Mouse (Mus musculus) midbrain, embryonic 16.5 days (tissue): ENCODE data around the gene 9130023H24Rik. TPM values are rescaled to one million over a fixed set of nuclear protein-coding genes. Genes with fewer than 3 reads are reported as not detected.

Experiments used
- ATAC-seq: fragments of 200-750 bp; cut with Nextera tagmentation; 2 replicates; pipeline ENCODE4 v1.8.0; 2017; ENCODE audit warnings: moderate TSS enrichment
- H3K27ac ChIP-seq: fragments of 300-500 bp; sonication (generic); 2 replicates; pipeline ENCODE4 v1.5.1; 2014; ENCODE audit warnings: mild to moderate bottlenecking, low read length, mixed read lengths
- H3K27me3 ChIP-seq: fragments of 300-500 bp; sonication (generic); 2 replicates; pipeline ENCODE4 v1.6.1; 2014; ENCODE audit warnings: low read depth, low read length, mixed read lengths; ENCODE audit not compliant: control insufficient read depth, insufficient read depth
- H3K36me3 ChIP-seq: fragments of 300-500 bp; sonication (generic); 2 replicates; pipeline ENCODE4 v1.6.1; 2014; ENCODE audit warnings: mild to moderate bottlenecking, low read length, moderate library complexity, mixed read lengths; ENCODE audit not compliant: control insufficient read depth, insufficient read depth
- H3K4me1 ChIP-seq: fragments of 300-500 bp; sonication (generic); 2 replicates; pipeline ENCODE4 v1.6.1; 2014; ENCODE audit warnings: mild to moderate bottlenecking, low read length, mixed read lengths; ENCODE audit not compliant: control insufficient read depth, insufficient read depth
- H3K4me2 ChIP-seq: fragments of 300-500 bp; sonication (generic); 2 replicates; pipeline ENCODE4 v1.6.1; 2014; ENCODE audit warnings: mild to moderate bottlenecking, low read length, mixed read lengths
- H3K4me3 ChIP-seq: fragments of 300-500 bp; sonication (generic); 2 replicates; pipeline ENCODE4 v1.5.1; 2014; ENCODE audit warnings: low read depth, mild to moderate bottlenecking, low read length, moderate library complexity, mixed read lengths
- H3K9ac ChIP-seq: fragments of 300-500 bp; sonication (generic); 2 replicates; pipeline ENCODE4 v1.6.1; 2014; ENCODE audit warnings: low read depth, low read length, mixed read lengths
- H3K9me3 ChIP-seq: fragments of 300-500 bp; sonication (generic); replicated peaks from 2 replicates; pipeline ENCODE4 v1.6.1; 2014; ENCODE audit warnings: mild to moderate bottlenecking, low read length, mixed read lengths; ENCODE audit not compliant: control insufficient read depth, poor library complexity, severe bottlenecking
- WGBS: fragments of 180-500 bp; shearing (Covaris S2); extraction: QIAGEN DNeasy Blood & Tissue Kit; methylation state at CpG from one replicate; pipeline ENCODE4 v1.1.7; 2014; 5-methylcytosine and 5-hydroxymethylcytosine counted together
- polyA plus RNA-seq: library from polyadenylated mRNA; unstranded; fragments of >200 nt; fragmentation: Nextera tagmentation; extraction: Ambion mirVana; gene quantifications from 2 replicates; pipeline ENCODE4 v1.2.1, GENCODE M21; 2015

9130023H24Rik gene
- polyA plus RNA-seq, 1 experiment from 2014 or later, result 6.8 TPM

GRCm38 (mm10) chr7:128219952-128220351 lies 17.9 kb downstream of the 9130023H24Rik start:
- no peaks in the 10 kb centered on the region for H3K9me3 ChIP-seq
- H3K4me3 ChIP-seq, result no peak overlapping the region
- H3K4me1 ChIP-seq, result no peaks in the 10 kb centered on the region
- H3K36me3 ChIP-seq, result no peaks in the 10 kb centered on the region
- no peaks in the 10 kb centered on the region for H3K27me3 ChIP-seq
- WGBS, result 81% methylated on average over 4 of the region's 4 CpGs
- H3K9ac ChIP-seq, result no peak overlapping the region
- H3K27ac ChIP-seq, result no peak overlapping the region
- no peak for ATAC-seq
- H3K4me2 ChIP-seq, result no peak overlapping the region

- Histone ChIP-seq H3K4me1 (no peaks in the 10 kb centered on the region), H3K27me3 (no peaks in the 10 kb centered on the region), H3K9me3 (no peaks in the 10 kb centered on the region), H3K27ac (no peak overlapping the region), H3K4me3 (no peak overlapping the region), H3K4me2 (no peak overlapping the region), H3K9ac (no peak overlapping the region), H3K36me3 (no peaks in the 10 kb centered on the region)
- no peak for ATAC-seq
- 69% methylated on average over 3 of the region's 3 CpGs for WGBS
Observed at GRCm38 (mm10) chr7:128209826-128210225, 28.0 kb downstream of the 9130023H24Rik start.

GRCm38 (mm10) chr7:128208187-128208586 lies 29.6 kb downstream of the 9130023H24Rik start:
- 6% methylated on average over 4 of the region's 4 CpGs for WGBS
- Histone ChIP-seq H3K9me3 (no peaks in the 10 kb centered on the region), H3K9ac (no peak overlapping the region), H3K4me1 (no peaks in the 10 kb centered on the region), H3K4me3 (no peak overlapping the region), H3K36me3 (no peaks in the 10 kb centered on the region), H3K4me2 (no peak overlapping the region), H3K27ac (no peak overlapping the region), H3K27me3 (no peaks in the 10 kb centered on the region)
- ATAC-seq, result no peak

GRCm38 (mm10) chr7:128206152-128206551 lies 31.7 kb downstream of the 9130023H24Rik start, which contains the start of gene Cox6a2:
Gene Cox6a2 (minus strand): TSS chr7:128206387.
- H3K9me3 ChIP-seq, result no peaks in the 10 kb centered on the region
- WGBS, result 76% methylated on average over 6 of the region's 6 CpGs
- H3K36me3 ChIP-seq, result no peaks in the 10 kb centered on the region
- H3K9ac ChIP-seq, result no peak within 1 kb of the TSS
- no peak within 1 kb of the TSS for H3K27ac ChIP-seq
- no peaks in the 10 kb centered on the region for H3K27me3 ChIP-seq
- no peak within 1 kb of the TSS for H3K4me3 ChIP-seq
- H3K4me2 ChIP-seq, result no peak within 1 kb of the TSS
- ATAC-seq, result no peak
- no peaks in the 10 kb centered on the region for H3K4me1 ChIP-seq

GRCm38 (mm10) chr7:128205695-128206094 lies 32.1 kb downstream of the 9130023H24Rik start:
- H3K36me3 ChIP-seq, result no peaks in the 10 kb centered on the region
- H3K27me3 ChIP-seq, result no peaks in the 10 kb centered on the region
- H3K9ac ChIP-seq, result no peak overlapping the region
- no peaks in the 10 kb centered on the region for H3K9me3 ChIP-seq
- ATAC-seq, result no peak
- H3K4me3 ChIP-seq, result no peak overlapping the region
- no peaks in the 10 kb centered on the region for H3K4me1 ChIP-seq
- no peak overlapping the region for H3K4me2 ChIP-seq
- no peak overlapping the region for H3K27ac ChIP-seq
- 85% methylated on average over 18 of the region's 18 CpGs for WGBS

- no peak overlapping the region for H3K4me3 ChIP-seq
Observed at GRCm38 (mm10) chr7:128204179-128204578, 33.7 kb downstream of the 9130023H24Rik start.

GRCm38 (mm10) chr7:128203071-128203470 lies 34.8 kb downstream of the 9130023H24Rik start:
- Histone ChIP-seq H3K9me3 (no peaks in the 10 kb centered on the region), H3K27me3 (no peaks in the 10 kb centered on the region), H3K4me2 (no peak overlapping the region), H3K9ac (no peak overlapping the region), H3K4me3 (no peak overlapping the region), H3K4me1 (no peaks in the 10 kb centered on the region), H3K36me3 (no peaks in the 10 kb centered on the region), H3K27ac (no peak overlapping the region)
- WGBS, result 79% methylated on average over 9 of the region's 9 CpGs
- ATAC-seq, result no peak

More at GRCm38 (mm10) chr7:128204179-128204578, 33.7 kb downstream of the 9130023H24Rik start:
- H3K36me3 ChIP-seq, result no peaks in the 10 kb centered on the region
- H3K9ac ChIP-seq, result no peak overlapping the region
- no peak overlapping the region for H3K4me2 ChIP-seq
- H3K27me3 ChIP-seq, result no peaks in the 10 kb centered on the region
- no peaks in the 10 kb centered on the region for H3K9me3 ChIP-seq
- H3K4me1 ChIP-seq, result no peaks in the 10 kb centered on the region
- no peak overlapping the region for H3K27ac ChIP-seq
- WGBS, result 92% methylated on average over 8 of the region's 8 CpGs
- ATAC-seq, result no peak

GRCm38 (mm10) chr7:128201607-128202006 lies 36.2 kb downstream of the 9130023H24Rik start:
- H3K4me1 ChIP-seq, result no peaks in the 10 kb centered on the region
- no peak for ATAC-seq
- no peak overlapping the region for H3K4me2 ChIP-seq
- WGBS, result 88% methylated on average over 9 of the region's 9 CpGs
- no peaks in the 10 kb centered on the region for H3K9me3 ChIP-seq
- H3K4me3 ChIP-seq, result no peak overlapping the region
- no peaks in the 10 kb centered on the region for H3K36me3 ChIP-seq
- no peaks in the 10 kb centered on the region for H3K27me3 ChIP-seq
- H3K9ac ChIP-seq, result no peak overlapping the region
- no peak overlapping the region for H3K27ac ChIP-seq
